9 mouse cellular contexts compared by ENCODE assay signal in genomic region chr16:18587847-18588737, GRCm38 (mm10). TPM values are rescaled to one million over a fixed set of nuclear protein-coding genes. Genes with fewer than 3 reads are reported as not detected.
DNase-seq lines count a peak whose midpoint lies in the region; ATAC-seq and TF ChIP-seq lines count a peak whose summit lies in the region.
"Had no signal": no experiment of that assay in that cellular context is flagged by ENCODE, and none has a peak within 500 bp of the region (broad histone marks: within the 10 kb centered on the region; RNA-seq: fewer than 3 reads in every experiment).

No protein-coding gene starts in this region.

- no peak for ATAC-seq in liver, embryonic 13.5 days (ENCODE audit: low read depth)
- ATAC-seq in megakaryocyte progenitor cell, adult 5-6 weeks (replicated peaks; ENCODE audit: poor library complexity), result no peak

- WGBS in liver, embryonic 13.5 days (ENCODE audit: insufficient replicate concordance), result under 1% methylated on average over 57 of the region's 57 CpGs
- 12% methylated on average over 57 of the region's 57 CpGs for WGBS in thymus, adult 2 months

- TF ChIP-seq CTCF in thymus, adult 2 months (IDR thresholded peaks at IDR 0.05; ENCODE audit: borderline replicate concordance, control insufficient read depth, extremely low read depth, insufficient read depth, low read length, poor library complexity), result no peak

- H3K27me3 ChIP-seq in liver, embryonic 13.5 days, result peaks cover 98% of the 10 kb centered on the region
- peaks cover 30% of the 10 kb centered on the region; the same call in 1 of the 2 replicates for H3K27me3 ChIP-seq in thymus, adult 2 months (ENCODE audit: control insufficient read depth, insufficient read depth, low read length)

- H3K9me3 ChIP-seq in liver, embryonic 13.5 days (replicated peaks), result no peaks in the 10 kb centered on the region

- no peak overlapping the region for H3K27ac ChIP-seq in liver, embryonic 13.5 days
- H3K27ac ChIP-seq in thymus, adult 2 months (ENCODE audit: control insufficient read depth, insufficient read depth, low read length), result no peak overlapping the region
- H3K27ac ChIP-seq: liver, embryonic 14.5 days had no signal

- H3K36me3 ChIP-seq in liver, embryonic 13.5 days, result no peaks in the 10 kb centered on the region
- no peaks in the 10 kb centered on the region for H3K36me3 ChIP-seq in thymus, adult 2 months (ENCODE audit: control insufficient read depth, insufficient read depth, low read length)

- peak; percentile 89 for DNase-seq in heart, adult 11 months
- DNase-seq in heart, postnatal 14 days, result no peak
- DNase-seq in thymus, postnatal 4 days, result peak; percentile 34
- DNase-seq in thymus, postnatal 25 days, result no peak
- no peak for DNase-seq in liver, embryonic 13.5 days
- DNase-seq in frontal cortex, postnatal 36 days (ENCODE audit: low spot score in 2 of 2), result no peak
- DNase-seq in thymus, adult 2 months, result no peak

- intact Hi-C loops in heart, postnatal 14 days (cut with DNase I), result no loop called here

- TF ChIP-seq POLR2A in thymus, adult 2 months (IDR thresholded peaks at IDR 0.05; ENCODE audit: control insufficient read depth, extremely low read depth, insufficient read depth, low read length, poor library complexity), result no peak

- peak overlapping the region; percentile 12; the same call in 1 of the 2 replicates for H3K4me3 ChIP-seq in liver, embryonic 13.5 days (replicated peaks)
- H3K4me3 ChIP-seq in thymus, adult 2 months (ENCODE audit: control insufficient read depth, insufficient read depth, low read length), result no peak overlapping the region

- peaks cover 32% of the 10 kb centered on the region for H3K4me1 ChIP-seq in liver, embryonic 13.5 days (replicated peaks)
- peaks cover 14% of the 10 kb centered on the region for H3K4me1 ChIP-seq in thymus, adult 2 months (replicated peaks; ENCODE audit: control insufficient read depth, insufficient read depth, low read length)

- no peak overlapping the region for H3K9ac ChIP-seq in liver, embryonic 13.5 days
- H3K9ac ChIP-seq: liver, embryonic 14.5 days had no signal

- peak overlapping the region; percentile 8; the same call in 1 of the 2 replicates for H3K4me2 ChIP-seq in liver, embryonic 13.5 days

RNA-seq across cellular contexts. Expression of gene Tbx1, which starts 2.4 kb away (rescaled TPM):
- total RNA-seq in heart, postnatal 14 days (2021), result under 1 TPM; 0.48 to 0.76 TPM
- polyA plus RNA-seq in liver, embryonic 13.5 days (2015; fragmentation: Nextera tagmentation; extraction: Ambion mirVana), result 0.05 TPM in 1 of 2 replicates, not detected in the other
- not detected in 2 replicates for total RNA-seq in megakaryocyte progenitor cell, adult 5-6 weeks (2015)
- not detected in 2 replicates for total RNA-seq in megakaryocyte progenitor cell, adult 5-6 weeks (2017)
- 0.49 and 1.4 TPM in 2 replicates for polyA plus RNA-seq in thymus, adult 2 months (2012; rRNA removed)

RNA-seq across cellular contexts. Expression of gene Gp1bb, which starts 34.1 kb away (rescaled TPM):
- total RNA-seq in heart, postnatal 14 days (2021), result under 1 TPM in 1 of 2 experiments, not detected in 1; 0.29 TPM
- polyA plus RNA-seq in liver, embryonic 13.5 days (2015; fragmentation: Nextera tagmentation; extraction: Ambion mirVana), result 25.2 and 32.4 TPM in 2 replicates
- 0.76 TPM in 1 of 2 replicates, not detected in the other for total RNA-seq in megakaryocyte progenitor cell, adult 5-6 weeks (2015)
- 0.25 TPM in 1 of 2 replicates, not detected in the other for total RNA-seq in megakaryocyte progenitor cell, adult 5-6 weeks (2017)
- 1.1 TPM in 2 replicates for polyA plus RNA-seq in thymus, adult 2 months (2012; rRNA removed)

RNA-seq across cellular contexts. Expression of gene Gm49601, which starts 38.1 kb away (rescaled TPM):
- total RNA-seq in heart, postnatal 14 days (2021), result 1 to 10 TPM; 2.8 to 4.0 TPM
- polyA plus RNA-seq in liver, embryonic 13.5 days (2015; fragmentation: Nextera tagmentation; extraction: Ambion mirVana), result 0.14 and 0.78 TPM in 2 replicates
- total RNA-seq in megakaryocyte progenitor cell, adult 5-6 weeks (2015), result 0.79 and 1.4 TPM in 2 replicates
- 1.4 and 3.5 TPM in 2 replicates for total RNA-seq in megakaryocyte progenitor cell, adult 5-6 weeks (2017)
- polyA plus RNA-seq in thymus, adult 2 months (2012; rRNA removed), result 0.88 and 0.93 TPM in 2 replicates

RNA-seq across cellular contexts. Expression of gene Sept5, which starts 41.7 kb away (rescaled TPM):
- 1 to 10 TPM; 6.7 to 7.6 TPM for total RNA-seq in heart, postnatal 14 days (2021)
- polyA plus RNA-seq in liver, embryonic 13.5 days (2015; fragmentation: Nextera tagmentation; extraction: Ambion mirVana), result 2.4 and 2.6 TPM in 2 replicates
- 7.0 and 9.1 TPM in 2 replicates for total RNA-seq in megakaryocyte progenitor cell, adult 5-6 weeks (2015)
- 2.6 and 8.7 TPM in 2 replicates for total RNA-seq in megakaryocyte progenitor cell, adult 5-6 weeks (2017)
- polyA plus RNA-seq in thymus, adult 2 months (2012; rRNA removed), result 2.4 and 3.6 TPM in 2 replicates

Comparison
In these comparisons a context has a peak if more than half of its experiments do, and no peak if none do; other contexts are left out.
1. DNase-seq: peak in heart, adult 11 months (single experiment) and thymus, postnatal 4 days (single experiment); none in heart, postnatal 14 days (0 of 2), thymus, postnatal 25 days (single experiment), liver, embryonic 13.5 days (single experiment), frontal cortex, postnatal 36 days (0 of 2) and thymus, adult 2 months (single experiment).